Mouse (Mus musculus): ENCODE measurements around the gene Cdc40.

DNA sequence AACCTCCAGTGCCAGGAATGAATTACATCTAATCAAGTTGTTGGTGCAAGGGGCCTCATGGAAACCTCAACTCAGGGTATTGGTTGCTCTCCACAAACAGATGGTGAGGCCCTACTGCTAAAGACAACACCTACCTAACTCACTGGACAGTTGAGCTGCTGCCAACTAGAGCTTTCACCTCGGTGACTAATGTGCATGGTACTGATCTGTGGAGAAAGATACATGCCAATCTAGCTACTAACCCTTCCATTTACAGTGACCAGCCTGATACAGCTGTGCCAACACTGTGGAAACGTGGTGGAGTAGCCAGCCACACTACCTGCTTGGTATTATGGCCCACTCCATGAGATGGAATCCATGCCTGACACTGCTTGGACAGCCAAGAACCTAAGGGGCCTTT lies 11.1 kb downstream of the Cdc40 start:
- TF ChIP-seq CTCF (IDR thresholded peaks at IDR 0.05; ENCODE audit: borderline replicate concordance, insufficient read depth, low read length) (no peak), POLR2A (IDR thresholded peaks at IDR 0.05; ENCODE audit: low read depth, low read length) (no peak)

All from embryonic fibroblast, embryonic 13.5 days (primary cell).